Mouse (Mus musculus): Measurements from ENCODE around the gene Nav2.

Gene Nav2

DNA sequence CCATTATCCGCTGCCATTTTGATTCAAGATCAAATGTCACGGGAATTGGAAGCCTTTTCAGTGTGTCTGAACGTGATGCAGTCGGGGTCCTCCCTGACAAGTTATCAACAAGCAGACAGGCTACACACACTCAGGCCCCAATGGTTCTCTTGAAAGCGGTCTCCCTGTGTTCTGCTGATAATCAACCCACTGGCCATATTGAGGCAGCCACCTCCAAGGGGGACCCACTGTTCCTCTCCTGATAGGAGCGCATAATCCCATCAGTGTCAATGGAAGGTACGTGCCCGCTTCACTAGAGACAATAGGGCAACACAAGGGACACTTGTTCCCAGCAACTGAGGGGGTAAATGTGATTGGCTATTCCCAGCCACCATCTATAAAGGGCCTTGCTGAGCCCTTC, 195.9 kb downstream of the Nav2 start:
- DNase-seq (ENCODE audit: low spot score) = no peak

DNA sequence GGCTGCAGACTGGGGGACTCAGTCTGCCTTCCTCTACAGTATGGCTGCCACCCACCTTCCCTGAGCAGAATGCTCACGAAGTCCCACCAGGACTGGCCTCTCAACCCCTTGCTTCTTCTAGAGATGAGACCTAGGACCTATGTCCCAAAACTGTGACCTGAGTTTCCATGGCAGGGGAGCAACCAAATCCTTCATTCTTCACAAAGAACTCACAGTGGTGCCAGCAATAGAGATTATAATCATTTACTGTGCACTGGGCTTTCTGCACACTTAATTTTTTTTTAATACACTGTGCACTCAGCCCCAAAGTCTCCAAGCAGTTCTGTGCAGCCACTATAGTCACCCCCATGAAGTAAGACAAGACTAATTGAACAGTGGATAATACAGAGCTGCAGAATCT, 196.3 kb downstream of the Nav2 start:
- no peak for DNase-seq (ENCODE audit: low spot score)

DNA sequence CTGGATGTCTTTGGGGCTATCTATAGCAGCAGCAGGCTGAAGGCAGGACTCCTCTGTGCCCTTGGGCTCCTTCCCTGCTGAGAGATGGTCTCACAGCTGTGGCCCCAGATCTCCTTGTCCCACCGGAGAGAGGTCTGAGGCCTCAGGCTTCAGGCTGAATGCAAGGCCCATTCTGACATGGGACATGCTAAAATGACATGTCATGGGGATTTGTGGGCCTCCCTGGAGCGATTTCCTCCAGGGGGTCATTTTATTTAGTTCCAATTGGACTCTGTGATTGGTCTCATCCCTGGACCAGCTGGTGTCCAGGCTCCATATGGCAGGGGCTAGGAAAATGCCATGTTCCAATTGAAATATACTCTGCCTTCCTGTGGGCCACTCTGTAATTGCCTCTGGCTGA, 197.0 kb downstream of the Nav2 start:
- DNase-seq (ENCODE audit: low spot score) = no peak

DNA sequence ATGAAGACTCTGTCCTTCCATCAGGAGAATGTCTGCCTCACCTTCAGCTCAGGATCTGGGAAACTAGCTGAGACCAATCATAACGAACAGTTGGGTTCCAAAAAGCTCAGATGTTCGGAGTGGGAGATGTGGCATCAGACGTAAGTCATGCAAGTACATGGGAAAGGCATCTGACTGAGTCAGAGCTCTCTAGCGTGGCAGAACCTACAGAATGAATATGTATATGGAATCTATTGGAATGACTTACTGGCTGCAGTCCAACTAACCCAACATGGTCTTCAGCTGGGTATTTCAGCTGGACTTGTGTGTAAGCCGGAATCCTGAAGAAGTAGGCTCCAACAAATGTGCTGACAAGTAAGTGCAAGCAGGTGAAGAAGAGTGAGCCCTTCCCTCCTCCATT, 199.6 kb downstream of the Nav2 start:
- no peak for DNase-seq (ENCODE audit: low spot score)

DNA sequence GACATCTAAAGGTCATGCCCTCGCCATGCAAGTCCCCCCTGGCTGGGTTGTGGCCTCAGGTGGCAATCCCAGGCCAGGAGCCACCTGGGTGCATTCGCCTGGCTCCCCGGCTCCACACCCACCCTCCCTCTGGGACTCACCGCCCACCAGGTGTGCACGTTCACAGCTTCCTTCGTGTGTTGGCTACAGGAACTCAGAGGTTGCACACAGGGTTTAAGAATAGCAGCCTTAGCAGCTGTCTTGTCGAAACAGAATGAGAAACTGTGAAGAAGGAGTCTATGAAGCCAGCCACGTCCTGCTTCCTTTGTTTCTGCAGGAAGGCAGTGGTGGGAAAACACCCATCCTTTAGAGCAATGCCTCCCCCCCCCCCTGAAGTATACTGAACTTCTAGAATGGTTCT, 210.5 kb downstream of the Nav2 start:
- no peak for DNase-seq (ENCODE audit: low spot score)

DNA sequence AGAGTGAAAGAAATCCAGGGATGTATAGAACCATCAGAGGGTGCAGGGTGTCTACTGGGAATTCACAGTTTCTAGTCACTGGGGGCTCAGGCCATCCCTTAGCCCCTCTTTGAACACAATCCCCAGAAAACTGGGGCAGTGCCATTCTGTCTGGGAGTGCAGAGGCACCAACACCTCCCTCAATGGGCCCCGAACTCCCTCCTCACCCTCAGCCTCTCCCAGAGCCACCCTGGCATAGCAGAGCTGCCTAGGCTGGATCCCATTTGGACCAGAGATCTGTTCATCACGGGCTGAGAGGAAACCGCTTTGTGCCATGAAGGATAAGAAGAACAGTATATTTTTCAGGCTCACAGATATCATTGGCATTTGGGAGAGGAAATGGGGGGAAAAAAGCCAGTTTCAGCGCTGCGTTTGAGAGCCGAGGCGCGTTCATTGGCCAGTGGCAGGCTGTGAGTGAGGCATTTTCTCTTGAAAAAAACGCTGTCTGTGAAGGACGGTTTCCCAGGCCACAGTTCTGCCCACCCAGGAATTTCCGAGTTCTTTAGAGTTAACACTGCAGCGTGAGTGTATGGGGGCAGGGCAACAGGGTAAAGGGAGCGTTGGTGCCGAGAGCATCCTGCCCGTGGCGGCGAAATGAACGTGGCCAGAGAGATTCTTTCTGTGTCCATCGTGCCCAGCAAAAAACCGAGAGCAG, 211.4 kb downstream of the Nav2 start:
- no peak for DNase-seq (ENCODE audit: low spot score)

DNA sequence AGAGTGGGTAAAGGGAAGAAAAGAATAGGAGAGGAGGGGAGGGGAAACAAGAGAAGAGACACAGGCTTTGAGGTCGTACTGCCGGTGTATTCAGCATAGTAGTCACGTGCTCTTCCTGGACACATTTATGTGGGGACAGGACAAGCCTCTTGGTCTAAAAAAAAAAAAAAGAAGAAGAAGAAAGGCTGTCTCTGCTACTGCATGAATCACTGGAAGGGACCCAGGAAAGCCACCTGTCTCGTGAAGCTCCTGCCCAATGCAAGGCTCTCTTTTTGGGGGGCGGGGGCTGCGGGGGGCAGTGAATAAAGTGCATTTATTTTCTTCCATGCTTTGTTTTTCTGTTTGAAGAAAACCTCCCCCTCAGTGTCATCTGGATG, 212.0 kb downstream of the Nav2 start:
- no peak for DNase-seq (ENCODE audit: low spot score)

DNA sequence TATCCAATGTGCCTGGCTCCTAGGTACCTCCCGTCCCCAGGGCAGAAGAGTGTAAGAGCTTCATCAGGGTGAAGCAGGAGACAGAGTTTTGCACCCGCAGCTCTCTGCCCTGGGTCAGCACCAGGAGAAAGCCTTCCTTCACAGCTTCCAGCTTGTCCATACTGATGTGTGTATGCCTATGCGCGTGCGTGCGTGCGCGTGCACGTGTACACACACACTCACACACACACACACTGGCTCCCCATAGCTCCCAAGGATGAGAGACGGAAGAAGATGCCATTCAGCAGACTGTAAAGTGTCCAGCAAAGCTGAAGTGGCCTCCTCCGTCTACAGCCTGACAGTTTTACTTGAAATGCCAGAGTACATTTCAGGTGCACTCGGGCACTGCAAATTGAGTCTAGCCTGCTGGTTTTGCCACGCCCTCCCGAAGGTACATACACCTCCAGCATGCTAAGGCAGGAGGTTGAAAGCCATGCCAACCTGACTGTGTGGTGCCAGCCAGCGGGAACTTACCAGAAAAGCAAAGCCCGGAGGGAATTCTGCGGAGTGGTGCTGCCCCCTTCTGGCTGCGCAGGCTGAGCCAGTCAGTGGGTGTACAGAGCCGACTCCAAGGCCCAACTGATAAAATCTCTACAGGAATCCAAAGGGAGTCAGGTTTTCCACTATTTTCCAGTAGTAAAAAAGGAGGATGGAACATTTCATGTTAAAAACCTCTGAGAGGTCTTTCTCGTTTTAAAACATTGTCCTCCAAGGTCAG, 212.6 kb downstream of the Nav2 start:
- peak; percentile 65 for DNase-seq (ENCODE audit: low spot score)

DNA sequence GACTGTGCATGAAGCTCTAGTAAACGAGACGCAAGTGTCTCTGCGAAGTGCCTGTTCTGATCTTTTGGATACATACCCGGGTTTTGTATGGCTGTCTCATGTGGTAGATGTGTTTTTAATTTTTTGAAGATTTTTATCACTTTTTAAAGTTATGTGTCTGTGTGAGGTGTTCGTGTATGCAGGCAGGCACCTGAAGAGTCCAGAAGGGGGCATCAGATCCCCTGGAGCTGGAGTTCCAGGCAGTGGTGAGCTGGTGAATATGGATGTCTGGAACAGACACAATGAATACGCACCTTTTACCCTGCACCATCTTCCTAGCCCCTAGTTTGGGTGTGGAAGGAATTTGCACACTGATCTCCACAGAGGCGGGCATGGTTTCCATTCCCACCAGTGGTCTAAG, 214.0 kb downstream of the Nav2 start:
- no peak for DNase-seq (ENCODE audit: low spot score)

DNA sequence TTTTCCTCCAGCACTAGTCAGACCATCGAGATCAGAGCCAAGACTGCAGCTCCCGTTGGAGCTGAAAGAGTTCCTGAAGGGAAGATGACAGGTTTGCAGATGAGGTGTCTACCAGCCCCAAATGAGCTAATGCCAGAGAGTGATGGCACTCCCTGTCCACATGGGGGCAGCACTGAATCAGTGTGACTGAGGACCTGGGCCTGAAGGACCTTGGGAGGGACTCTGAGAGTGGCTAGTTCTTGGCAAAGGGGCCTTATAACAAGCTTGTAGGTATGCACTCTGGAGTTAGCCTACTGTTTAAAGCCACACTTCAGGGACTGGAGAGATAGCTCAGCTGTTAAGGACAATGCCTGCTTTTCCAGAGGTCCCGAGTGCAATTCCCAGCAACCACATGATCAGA, 217.0 kb downstream of the Nav2 start:
- DNase-seq (ENCODE audit: low spot score) = peak; percentile 25

DNA sequence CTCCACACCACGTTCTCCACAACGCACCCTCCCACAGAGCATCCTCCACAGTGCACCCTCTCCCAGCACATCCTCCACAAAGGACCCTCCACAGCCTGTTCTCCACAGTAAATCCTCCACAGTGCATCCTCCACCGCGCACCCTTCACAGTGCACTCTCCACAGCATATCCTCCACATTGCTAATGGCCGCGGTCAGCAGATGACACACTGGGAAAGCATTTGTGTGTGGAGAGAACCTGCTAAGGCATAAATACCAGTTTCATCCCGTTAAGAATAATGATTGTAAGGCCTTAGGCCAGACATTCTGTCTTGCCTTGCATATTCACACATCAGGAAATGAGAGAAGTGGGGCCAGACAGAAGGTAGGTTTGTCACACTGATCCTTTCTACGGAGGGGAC, 219.7 kb downstream of the Nav2 start:
- DNase-seq (ENCODE audit: low spot score) = no peak

DNA sequence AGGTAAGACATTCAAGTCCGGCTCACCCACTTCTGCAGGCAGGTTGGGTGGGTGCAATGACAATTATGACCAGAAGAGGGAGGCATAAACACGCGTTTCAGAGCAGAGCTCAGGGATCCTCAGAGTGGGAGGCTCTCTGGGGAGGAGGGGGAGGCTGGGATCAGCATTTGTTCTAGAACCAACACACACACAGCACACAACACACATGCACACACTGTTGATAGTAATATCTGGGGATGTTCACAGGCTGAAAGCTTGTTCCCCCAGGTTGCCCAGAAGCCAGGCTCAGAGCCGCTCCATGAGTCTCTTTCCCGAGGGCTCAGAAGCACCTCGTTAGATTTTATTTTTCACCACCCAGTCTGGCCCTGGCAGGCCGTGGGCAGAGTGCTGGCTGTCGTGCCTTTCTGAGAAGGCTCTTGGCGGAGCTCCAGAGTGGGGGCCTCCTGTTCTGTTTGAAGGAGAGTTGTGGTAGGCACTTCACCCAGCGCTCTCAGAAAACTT, 224.4 kb downstream of the Nav2 start:
- peak; percentile 48 for DNase-seq (ENCODE audit: low spot score)

DNA sequence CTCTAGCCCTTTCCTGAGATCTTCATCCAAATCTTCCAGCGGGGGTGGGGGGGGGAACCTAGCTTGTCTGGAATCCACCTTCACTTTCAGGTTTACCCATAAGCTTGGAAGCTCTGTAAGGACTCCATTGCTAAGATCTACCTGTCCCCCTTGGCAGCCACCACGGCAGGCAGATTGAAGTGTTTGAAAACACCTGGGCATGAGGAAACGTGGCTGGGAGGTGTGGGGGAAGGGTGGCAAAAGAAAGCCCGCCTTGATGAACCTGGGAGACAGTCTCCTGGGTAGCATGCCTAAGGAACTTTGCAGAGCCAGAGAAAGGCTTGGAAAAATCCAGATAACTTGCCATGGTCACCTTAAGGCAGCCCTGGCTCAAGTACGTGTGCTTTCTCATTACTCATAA, 225.9 kb downstream of the Nav2 start:
- no peak for DNase-seq (ENCODE audit: low spot score)

DNA sequence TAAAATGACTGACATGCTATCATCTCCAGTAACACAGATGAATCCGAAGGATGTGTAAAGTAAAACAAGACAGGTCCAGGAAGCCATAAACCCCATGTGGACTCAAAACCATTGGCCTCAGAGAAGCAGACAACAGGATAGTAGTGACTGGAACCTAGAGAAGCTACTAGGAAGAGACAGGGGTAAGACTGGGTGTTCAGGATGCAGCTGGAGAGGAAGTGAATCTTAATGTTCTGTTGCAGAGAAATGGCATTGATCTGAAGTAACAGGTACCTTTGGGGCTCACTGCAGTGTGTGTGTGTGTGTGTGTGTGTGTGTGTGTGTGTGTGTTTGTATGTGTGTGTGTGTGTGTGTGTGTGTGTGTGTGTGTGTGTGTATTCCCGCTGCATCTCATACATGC, 231.2 kb downstream of the Nav2 start:
- DNase-seq (ENCODE audit: low spot score) = no peak

DNA sequence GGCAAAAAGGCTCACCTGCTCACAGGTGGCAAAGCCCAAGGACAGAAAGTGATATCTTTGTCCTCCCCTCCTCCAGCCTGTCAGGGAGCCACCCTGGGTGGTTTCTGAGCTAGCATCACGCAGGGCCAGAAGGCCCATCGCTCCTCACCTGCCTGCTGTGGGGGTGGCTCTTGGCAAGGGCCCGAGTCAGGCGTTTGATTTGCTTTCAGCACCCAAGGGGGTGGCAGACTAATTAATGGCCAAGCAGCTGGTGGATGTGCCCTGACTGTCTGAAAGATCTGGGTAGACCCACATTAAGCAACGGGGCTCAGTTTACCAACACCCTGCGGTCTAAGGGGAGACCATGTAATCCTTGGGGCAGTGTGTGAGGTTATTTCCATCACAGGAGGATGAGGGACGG, 235.4 kb downstream of the Nav2 start:
- no peak for DNase-seq (ENCODE audit: low spot score)

DNA sequence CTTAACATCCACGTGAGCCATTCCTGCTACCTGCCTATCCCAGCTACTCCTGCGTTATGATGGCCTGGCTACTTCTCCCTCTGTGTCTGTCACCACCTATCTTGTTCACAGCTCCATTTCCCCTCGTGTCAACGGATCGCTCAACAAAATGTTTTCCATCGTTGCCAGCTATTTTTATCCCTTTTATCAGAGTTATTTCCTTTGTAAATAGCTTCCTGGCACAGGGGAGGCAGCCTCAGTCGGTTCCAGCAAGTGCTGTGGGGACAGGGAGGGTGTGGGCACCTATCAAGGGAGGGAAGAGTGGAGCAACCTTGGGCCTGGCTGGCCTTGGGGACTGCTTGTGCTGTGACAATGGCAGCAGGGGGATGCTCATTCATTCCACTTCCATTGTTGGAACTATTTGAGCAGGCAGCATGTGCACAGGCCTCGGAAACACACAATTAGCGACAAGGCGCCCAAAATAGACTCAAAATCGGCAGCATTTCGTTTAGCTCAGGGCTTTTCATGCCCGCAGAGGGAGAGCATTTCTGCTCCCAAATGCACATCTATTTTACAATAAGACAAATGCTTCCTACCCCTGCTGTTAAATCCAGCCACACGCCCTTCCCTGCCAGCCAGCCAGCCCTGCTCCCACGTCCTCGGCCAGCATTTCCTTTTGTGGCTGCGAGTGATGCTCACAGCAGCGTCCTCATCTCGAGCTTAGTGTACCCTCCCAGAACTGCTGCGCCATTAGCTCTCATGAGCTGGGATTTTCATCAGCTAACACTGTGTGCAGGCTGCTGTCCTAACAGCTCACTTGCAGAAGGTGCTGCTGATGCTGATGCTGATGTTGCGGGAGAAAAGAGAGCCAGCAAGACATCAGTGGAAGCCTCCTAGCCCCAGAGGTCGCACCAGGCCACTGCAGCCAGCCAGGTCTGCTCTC, 237.5 kb downstream of the Nav2 start:
- peak; percentile 30 for DNase-seq (ENCODE audit: low spot score)

DNA sequence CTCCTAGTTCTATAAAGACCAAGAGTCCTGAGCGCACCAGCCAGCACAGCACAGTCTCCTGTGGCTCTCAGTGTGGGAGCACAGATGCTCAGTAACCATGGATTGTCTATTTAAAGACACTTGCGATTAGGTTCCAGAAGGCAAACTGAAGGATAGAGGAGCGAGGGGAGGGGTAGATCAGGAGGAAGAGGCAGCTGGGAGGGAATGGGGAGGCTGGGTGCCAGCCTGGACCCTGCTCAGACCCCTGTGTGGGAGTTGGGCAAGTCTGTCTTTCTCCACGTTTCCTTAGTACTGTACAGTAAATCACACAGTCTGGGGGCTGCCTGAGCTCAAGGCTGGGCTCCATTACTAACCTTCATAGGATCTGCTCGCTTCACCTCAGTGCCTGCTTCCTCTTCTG, 243.8 kb downstream of the Nav2 start:
- no peak for DNase-seq (ENCODE audit: low spot score)

DNA sequence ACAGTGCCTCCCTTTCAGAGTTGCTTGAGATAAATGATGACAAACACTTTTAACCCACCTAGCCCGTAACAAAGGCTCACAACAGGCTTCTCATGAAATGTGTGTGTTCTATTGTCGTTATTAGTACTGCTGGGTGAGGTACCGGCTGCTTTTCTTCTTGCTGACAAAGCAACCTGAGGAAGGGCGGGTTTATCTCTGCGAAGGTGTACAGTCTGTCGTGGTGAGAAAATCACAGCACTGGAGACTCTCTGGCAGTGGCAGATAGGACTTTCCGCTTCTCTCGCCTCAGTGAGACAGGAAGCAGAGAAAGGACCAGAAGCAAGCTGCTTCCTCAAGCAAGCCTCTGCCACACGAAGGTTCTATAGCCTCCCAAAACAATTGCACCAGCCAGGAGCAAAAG, 244.2 kb downstream of the Nav2 start:
- no peak for DNase-seq (ENCODE audit: low spot score)

DNA sequence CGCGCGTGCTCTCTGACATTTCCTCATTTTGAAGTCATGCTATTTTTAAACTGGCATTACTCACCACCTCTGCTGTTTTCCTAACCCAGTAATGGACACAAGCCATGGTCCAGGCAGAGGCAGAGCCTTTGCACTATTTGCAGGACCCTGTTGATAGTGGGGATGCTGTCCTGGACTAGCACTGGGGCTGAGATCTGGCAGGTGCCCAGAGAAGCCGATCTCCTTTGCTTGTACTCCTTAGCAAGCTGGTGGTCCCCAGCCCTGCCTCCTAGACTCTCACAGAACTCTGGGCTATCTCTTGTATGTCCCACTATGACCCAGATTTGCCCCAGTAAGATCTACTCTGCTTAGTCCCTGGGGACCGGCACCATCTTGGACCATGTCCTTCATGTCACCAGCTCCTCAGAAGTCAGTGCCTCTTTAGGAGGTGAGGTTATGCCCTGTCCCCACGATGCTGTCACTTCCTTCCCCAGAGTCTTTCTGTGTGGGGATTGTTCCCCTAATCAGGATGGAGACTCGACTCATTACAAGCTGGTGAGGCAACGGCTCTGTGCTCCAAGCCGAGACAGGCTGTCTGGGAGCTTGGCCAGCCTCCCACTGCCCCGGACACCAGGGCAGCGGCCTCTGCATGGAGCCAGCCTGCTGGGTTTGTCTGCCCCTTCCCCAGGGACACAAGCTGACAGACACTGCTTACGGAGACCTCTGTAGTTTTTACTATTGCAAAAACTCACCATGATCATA, 250.3 kb downstream of the Nav2 start:
- DNase-seq (ENCODE audit: low spot score) = no peak

DNA sequence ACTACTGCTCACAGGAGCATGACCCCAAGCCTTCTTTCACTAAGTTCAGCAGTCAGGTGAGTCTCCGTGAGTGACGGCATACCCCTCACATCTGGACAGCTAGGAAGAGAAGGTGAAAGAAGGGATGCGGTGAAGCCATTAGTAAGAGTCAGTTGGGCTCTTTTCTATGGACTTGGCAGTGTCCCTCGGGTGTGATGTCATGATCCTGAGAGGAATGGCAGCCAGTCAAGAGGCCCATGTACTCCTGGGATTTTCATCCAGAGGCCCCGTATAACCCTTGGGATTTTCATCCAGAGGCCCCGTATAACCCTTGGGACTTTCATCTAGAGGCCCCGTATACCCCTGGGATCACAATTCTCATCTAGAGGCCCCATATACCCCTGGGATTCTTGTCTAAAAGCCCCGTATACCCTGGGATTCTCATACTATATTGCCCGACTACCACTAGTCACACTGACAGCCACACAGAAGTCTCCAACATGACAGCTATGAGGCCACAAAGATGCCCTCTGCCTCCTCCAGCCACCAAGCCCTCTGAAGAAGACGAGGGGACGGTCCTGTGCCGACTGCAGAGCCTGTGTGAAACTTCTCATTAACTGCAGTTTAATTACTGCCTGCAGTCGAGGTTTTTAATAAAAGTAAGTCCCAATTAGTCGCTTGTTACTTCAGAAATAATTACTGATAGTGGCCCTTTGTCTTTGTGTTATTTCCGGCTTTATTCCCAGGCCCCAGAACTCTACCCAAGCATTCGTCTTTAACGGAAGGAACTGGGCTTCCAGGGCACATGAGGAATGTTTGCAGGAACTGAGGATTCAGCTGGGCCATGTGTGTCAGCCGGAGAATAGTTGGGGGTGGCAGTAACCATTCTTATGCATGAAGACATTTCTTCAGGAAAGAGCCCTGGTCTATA, 251.4 kb downstream of the Nav2 start:
- DNase-seq (ENCODE audit: low spot score) = no peak

DNA sequence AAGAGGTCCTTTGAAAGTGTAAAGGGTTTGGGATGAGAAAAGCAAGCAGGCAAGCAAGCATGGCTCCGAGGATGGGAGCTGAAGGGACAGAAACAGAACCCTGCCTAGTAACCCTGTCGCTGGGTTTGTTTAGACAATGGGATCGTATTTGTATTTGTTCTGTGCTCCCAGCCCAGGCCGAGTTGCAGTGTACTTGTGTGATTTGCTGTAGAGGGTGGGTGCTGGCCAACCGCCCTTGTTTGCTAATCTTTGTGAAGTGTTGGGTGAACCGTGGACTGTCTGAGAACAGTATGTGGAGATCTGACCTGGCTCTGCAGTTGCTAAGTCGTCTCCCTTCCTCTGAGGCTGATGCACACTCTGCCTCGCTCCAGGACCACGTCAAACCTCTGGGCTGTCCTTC, 253.6 kb downstream of the Nav2 start:
- DNase-seq (ENCODE audit: low spot score) = no peak

All from testis, postnatal 14 days (tissue).